Mouse (Mus musculus) c-Kit-negative CD71-positive TER-119-positive erythroid progenitor cells, embryonic 14.5 days (primary cell): ENCODE measurements around the gene Ppp1r12a.
"Not testable (repeated sequence)": the region's sequence is repeated elsewhere in the genome, so short reads cannot be mapped to it uniquely, and the experiment has no call there.

Experiments
- DNase-seq: peaks from one replicate; pipeline ENCODE4 v3.0.0-alpha.2; 2013; ENCODE audit warnings: low read depth, low spot score

Ppp1r12a gene

DNA sequence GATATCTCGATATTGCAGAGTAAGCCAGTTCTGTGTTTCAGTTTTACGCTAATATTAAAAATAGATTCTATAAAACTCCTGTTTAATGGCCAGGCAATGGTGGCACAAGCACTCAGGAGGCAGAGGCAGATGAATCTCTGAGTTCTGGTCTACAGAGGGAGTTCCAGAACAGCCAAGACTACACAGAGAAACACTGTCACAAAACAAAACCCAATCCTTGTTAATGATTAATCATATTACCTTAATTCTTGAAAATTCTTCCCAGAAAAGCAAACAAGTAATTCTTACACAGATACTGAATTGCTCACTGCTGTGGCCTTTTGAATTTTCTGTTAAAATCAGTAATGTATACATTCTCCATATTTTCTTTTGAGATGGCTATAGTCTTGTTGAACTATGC, 37.0 kb downstream of the Ppp1r12a start:
- DNase-seq = no peak

DNA sequence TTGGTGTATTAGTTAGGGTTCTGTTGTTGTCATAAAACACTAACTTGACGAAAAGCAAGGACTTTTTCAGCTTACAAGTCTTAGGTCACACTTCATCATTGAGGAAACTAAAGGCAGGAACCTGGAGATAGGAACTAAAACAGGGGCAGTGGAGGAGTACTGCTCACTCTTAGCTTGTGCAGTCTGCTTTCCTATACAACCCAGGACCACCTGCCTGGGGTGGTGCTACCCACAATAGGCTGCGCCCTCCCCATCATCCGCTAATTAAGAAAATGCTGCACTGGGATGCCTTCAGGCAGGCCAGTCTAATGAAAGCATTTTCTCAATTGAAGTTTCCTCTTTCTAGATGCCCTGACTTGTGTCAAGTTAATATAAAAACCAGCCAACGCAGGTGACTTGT, 40.1 kb downstream of the Ppp1r12a start:
- no peak for DNase-seq

DNA sequence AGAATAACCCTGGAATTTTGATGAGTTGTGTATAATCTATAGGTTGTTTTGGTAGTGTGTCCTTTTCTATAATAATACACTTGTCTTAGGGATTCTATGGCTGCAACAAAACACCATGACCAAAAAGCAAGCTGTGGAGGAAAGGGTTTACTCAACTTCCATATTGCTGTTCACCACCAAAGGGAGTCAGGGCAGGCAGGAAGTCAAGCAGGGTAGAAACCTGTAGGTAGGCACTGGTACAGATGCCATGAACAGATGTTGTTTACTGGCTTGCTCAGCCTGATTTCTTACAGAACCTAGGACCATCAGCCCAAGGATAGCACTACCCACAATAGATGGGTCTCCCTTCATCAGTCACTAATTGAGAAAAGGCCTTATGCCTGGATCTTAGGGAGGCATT, 41.4 kb downstream of the Ppp1r12a start:
- DNase-seq = no peak

DNA sequence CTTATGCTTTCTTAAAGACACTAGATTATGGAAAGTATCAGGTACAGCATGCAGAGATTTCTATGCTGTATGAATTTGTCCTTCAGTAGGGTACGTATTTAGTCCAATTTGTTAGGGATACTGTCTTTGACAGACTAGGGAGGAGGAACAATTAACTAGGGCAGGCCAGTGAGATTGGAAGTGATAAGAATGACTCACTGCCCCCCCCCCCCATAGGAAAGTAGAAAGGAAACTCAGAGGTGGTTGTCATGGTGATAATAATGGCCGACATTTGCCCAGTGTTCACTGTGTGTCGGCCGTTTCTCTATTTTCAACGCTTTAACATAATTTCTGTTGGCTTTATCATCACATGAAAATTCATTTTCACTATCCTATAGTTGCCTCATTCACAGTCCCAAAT, 47.4 kb downstream of the Ppp1r12a start:
- no peak for DNase-seq

DNA sequence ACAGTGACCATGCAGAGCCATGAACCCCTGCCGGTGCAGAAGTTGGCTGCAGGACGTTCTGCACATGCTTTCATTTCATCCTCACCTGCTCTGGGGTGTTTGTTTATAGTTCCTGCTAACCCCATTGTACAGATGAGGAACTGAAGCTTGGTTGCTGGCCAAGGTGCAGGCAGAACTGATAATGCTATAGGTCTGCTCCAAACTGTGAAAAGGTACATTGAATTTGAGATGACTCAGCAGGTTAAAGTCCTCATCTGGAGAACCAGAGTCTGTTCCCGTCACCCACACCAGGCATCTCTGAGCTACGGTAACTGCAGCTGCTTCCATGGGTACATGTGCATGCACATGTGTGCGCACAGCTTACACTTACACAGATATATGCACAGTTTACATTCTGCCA, 62.4 kb downstream of the Ppp1r12a start:
- DNase-seq = no peak

DNA sequence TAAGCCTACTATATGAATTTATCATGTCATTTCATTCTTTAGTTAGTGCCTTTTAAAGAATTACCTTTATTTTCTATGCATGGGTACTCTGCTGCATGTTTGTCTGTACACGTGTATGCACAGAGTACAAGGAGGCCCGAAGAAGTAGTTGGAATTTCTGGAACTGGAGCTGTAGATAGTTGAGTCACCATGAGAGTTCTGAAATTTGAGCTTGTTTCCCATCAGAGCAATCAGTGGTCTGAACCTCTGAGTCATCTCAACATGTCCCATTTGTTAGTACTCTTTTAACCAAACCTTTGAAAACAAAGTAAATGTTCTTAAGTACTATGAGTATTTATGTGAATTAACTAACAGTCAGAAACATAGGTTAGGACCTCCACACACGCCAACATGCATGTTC, 75.1 kb downstream of the Ppp1r12a start:
- DNase-seq = no peak

DNA sequence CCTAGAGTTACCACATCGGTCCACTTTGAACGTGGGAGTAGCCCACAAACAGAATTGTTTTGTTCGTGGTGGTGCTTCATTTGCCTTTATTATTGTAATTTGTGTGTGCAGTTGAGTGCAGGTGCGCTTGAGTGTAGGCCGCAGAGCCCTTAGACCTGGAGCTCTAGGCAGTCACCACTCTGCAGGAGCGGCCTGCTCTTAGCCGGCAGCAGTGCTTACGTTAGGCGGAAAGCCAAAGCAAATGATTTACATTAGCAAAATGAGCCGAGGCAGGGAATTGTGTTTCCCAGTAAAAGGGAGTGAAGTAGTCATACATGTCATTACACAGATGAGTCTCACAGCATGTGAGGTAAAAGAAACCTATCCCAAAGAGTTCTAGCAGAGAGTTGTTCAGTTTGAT, 77.1 kb downstream of the Ppp1r12a start:
- DNase-seq = no peak

DNA sequence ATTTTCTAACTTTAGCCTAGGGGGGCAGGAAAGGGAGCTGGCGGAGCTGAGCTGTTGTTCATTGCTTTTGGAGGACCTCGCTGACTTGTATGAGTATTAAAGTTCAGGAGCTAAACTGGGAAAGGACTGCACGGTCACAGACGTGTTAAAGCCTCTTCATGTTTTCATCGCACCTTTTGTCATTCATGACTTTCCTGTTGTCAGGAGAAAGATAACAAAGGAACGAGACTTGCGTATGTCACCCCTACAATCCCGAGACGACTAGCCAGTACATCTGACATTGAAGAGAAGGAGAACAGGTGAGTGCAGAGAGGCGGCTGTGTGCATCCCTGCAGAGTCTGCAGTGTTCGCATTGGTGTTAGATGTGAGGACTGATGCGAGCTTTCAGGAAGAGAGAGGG, 88.7 kb downstream of the Ppp1r12a start:
- no peak for DNase-seq

DNA sequence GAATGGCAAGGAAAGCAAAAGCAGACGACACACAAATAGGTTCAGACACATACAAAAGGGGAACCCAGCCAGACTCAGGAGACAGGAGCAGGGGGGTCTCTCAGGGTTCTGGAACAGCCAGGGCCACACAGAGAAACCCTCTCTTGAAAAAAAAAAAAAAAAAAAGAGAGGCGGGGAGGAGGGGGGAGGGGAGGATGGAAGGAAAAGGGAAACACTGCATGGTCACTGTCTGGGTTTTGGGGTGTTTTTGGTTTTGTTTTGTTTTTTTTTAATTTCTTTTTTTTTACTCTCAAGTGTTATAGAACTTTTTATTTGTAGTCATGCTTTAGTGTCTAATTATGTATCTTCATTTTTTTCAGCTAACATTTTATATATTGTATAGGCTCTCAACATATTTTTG, 89.2 kb downstream of the Ppp1r12a start:
- no peak for DNase-seq

DNA sequence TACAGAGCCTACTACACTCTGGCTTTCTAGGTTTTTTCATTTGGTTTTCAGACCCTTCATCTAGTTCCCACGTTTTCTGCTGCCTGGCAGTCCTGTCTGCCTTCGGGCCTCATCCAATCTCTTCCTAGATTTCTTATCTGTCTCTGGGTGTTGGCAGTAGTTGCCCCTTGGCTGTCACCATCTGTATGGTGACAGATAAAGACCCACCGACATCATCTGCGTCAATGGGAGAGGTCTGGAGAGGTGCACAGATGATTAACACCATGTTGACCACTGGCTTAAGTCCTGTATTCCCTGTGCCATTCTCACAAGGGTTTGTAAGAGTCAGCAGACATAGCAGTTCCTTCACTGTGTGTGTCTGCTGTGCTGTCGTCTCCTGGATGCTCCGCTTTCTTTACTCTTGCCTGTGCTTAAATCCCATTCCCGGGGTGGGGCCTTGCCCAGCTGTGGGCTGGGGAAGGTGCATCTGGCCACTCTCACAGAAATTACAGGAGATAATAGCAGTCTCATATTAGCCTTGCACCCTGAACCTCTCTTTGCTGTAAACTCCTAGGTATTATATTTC, 93.9 kb downstream of the Ppp1r12a start:
- DNase-seq = no peak

DNA sequence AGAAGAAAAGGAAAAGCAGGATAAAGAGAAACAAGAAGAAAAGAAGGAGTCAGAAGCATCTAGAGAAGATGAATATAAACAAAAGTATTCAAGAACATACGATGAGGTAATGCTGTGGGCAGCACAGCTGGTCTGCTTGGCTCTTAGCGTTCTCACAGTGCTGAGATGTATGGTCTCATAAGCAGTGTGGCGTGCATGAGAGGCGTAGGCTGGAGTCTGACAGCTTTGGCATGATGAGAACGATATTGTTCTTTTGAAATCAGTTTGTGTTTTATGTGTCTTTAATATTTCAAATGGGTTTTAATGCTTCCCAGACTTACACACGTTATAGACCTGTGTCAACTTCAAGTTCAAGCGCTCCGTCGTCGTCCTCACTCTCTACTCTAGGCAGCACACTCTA, 98.9 kb downstream of the Ppp1r12a start:
- DNase-seq = no peak

DNA sequence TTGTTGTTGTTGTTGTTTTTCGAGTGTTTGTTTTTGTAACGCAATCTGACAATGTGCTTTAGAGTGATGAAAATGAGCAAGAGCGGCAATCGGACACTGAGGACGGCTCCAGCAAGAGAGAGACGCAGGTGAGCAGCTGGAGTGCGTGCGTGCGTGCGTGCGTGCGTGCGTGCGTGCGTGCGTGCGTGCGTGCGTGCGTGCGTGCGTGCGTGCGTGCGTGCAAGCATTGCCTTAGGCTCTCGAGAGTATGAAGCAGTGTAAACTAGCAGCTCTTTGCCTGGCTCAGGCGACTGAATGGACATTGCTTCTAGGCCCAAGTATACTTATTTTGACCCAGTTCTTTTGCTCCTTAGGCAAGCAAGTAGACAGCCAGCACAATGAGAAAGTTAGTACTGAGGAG, 102.6 kb downstream of the Ppp1r12a start:
- no peak for DNase-seq

DNA sequence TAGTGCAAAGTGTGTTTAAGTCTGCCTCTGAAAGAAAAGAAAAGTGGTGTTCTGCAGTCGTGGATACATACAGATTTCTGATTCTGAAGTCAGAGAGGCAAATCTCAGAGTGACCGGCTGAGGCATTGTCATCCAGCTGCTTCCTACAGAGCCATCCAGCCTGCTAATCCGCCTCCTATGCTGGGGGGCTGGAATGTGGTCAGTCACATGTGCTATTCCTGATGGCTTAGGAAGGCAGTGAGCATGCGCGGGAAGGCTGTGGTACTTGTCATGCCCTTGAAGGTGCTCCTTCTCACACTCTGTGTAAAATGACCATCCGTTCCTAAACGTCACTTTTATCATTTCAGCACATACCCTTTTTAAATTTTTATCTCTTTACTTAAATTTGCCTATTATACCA, 109.2 kb downstream of the Ppp1r12a start:
- no peak for DNase-seq

DNA sequence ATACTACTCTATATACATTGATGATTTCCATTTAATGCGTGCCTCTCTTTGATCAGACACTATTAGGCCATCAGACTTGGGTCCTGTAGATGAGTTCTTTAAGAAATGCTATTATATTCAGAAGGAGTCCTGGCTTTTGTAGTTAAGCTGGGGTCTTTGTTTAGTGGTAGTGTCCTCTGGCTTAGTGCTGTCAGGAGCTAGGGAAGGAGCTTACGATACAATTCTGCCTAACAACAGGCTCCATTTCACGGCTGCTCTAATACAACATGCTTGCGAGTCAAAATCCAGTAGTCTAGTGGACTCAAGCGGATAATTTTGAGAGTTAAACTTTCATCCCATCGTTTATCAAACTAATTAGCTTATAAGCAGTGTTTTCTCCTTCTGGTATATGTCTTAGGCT, 114.7 kb downstream of the Ppp1r12a start:
- DNase-seq = no peak

DNA sequence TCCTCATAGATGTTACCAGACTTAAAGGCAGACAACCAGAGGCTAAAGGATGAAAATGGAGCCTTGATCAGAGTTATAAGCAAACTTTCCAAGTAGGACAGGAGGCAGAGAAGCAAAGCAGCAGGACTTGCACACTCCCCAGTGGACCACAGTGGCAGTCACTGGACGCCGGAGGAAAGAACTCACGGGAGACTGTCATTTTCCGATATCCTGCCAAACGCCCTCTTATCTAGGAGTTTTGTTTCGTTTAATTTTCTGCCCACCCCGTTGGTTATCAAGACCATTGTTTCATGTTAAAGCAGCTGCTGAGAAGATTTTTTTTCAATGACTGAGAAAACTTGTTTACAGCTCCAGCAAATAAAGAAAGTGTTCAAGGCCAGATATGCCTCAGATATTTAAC, 115.2 kb downstream of the Ppp1r12a start:
- DNase-seq = no peak

DNA sequence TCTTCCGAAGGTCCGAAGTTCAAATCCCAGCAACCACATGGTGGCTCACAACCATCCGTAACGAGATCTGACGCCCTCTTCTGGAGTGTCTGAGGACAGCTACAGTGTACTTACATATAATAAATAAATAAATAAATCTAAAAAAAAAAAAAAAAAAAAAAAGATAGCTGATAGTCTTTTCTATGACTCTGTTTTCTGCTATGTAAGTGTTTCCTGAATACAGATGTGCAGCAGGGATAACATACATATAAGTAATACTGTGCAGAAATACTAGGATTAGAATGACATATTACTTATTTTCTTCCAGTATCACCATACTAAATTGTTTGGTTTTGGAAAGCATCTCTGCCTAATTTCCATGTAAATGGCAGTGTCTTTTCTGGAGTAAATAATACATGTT, 119.1 kb downstream of the Ppp1r12a start:
- DNase-seq = not testable (repeated sequence)

DNA sequence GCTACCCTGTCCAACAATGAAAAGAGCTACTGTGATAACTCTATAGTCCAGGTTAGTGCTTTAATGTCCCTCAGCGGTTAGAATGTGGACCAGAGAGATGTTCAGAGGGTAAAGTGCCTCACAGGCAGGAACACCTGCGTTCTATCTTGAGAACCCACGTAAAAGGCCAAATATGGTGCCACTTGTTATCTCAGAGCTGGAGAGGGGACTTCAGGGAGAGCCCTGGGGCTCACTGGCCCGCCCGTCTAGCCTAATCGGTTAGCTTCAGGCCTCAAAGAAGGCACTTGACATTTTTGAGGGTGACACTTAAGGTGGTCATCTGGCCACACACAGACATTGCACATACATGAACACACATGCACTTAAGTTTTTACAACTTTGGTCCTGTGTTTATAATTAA, 120.4 kb downstream of the Ppp1r12a start:
- DNase-seq = no peak

DNA sequence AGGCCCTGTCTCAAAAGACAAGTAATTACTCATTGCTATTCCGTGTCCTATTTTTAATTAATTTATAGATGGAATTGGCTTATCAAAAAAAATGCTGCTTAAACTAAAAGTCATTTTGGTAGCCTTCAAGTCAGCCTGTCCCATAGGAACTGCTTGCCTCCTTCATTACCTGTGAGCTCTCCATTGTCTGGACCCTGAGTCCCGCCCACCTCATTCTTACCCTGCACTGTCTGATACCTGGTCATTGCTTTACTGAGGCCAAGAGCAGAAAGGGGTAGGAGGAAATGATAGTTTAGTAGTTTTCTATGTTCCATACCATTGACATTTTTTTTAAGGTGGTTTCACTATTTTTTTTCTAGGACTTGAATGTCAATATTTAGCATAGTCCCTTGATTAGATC, 121.4 kb downstream of the Ppp1r12a start:
- no peak for DNase-seq

DNA sequence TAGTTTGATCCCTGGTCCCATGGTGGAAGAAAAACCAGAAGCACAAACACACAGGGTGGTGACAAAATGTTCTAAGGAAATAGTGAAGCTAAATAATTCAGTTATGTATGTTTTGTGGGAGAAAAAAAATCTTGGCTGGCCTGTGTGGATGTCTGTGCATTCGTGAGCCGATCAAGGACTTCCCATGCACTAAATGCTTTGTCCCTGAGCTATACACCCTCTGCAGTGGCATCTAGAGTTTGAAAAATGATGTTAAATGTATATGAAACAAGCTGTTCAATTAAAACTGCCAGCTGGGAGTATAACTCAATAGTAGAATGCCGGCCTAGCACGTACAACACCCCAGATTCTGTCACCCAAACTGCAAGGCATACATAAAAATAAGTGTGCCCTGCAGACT, 121.8 kb downstream of the Ppp1r12a start:
- no peak for DNase-seq

DNA sequence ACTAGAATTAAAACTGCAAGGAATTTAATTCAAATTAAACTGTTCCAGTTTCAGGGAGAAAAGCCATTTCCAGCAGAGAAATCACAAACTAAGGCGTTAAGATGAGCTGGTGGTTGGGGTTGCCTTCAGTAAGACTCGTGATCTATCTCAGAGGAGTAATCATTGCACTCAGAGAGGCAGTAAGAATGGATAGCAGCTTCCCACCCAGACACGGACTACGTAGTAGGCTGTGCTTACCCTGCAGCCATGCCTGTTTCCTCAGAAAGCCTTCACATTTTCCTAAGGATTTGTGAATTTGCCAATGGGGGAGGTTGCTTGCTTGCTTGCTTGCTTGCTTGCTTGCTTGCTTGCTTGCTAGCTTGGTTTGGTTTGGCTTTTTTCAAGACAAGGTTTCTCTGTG, 122.5 kb downstream of the Ppp1r12a start:
- DNase-seq = no peak

DNA sequence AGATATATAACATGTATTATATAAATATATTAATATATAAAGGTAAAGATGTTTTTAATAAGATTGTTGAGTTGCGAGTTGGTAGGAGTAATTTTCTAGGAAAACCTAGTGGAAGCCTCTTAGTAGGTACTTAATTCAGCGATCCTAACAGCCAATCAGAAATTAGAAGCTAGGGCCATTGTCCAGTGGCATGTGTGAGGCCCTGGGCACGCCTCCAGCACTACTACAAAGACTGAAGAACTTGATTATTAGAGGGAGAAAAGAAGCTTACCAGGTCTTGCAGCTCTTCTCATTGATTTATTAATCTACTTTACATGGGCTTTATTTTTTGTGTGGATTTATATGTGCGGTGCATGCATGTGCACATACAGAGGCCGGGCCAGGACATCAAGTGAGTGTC, 123.0 kb downstream of the Ppp1r12a start:
- DNase-seq = no peak

DNA sequence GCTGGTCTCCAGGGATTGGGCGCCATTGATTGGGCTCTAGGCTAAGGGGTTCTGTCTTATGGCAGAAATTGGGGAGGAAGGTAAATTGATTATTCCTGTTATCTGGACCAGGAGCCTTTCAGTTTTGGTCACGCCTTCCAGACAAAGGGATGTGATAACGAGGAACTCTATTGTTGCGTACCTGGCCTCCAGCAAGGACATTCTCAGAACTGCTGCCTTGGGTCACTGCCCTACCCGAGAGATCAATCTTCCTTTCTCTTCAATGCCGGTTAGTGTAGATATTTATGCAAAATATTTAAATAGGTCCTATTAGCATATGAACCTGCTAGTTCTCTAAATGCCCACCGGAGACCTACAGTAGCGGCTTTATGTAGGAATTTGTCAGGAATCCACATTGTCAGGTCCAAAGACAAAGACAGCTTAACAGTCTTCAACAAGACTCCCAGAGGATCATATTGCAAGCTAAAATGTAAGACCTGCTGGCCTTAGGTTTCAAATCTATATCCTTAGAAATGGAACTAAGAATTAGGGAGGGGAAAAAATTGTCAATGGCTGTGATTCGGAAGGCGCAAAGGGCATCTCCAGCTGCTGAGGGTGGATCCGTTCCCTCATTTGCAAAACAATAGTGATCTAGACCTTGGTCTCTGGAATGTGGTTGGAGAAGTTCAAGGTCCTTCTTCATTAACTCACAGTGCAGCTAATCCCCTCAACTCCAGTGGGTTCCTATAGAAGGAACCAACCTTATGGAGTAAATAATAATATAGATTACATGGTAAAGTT, 124.9 kb downstream of the Ppp1r12a start:
- no peak for DNase-seq

DNA sequence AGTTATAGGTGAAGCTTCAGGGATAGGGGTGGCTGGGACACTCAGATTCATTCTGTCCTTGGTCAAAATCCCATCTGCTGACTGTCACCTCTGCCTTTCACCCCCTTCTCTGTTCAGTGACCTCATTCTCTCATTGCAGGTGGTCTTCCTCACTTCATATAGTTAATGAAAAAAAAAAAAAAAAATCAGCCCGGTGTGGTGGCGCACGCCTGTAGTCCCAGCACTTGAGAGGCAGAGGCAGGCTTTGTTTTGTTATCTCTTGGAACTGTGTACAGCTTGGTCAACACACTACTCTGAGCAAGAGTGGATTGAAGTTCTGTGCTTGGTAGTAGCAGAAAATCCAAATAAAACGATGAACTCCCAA, 125.4 kb downstream of the Ppp1r12a start:
- DNase-seq = no peak

DNA sequence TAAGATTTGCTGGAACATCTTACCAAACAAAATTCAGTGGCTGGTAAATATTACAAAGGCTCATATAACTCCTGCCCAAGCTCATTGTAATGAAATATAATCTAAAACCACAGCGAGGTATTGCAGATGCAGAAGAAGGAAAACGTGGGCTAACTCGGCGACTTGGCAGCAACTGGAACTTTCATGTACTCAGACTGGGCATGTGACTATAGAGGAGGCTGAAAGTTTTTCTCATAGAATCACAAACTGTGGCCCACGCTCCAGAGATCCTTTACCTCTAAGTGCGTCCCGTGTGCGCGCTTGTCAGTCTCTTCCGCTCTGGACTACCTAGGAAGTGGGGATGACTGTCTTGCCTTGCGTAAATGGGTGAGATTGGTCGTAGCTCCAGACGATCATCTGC, 128.1 kb downstream of the Ppp1r12a start:
- DNase-seq = no peak
